Mouse (Mus musculus) liver, embryonic 11.5 days (tissue): Measurements from ENCODE around the gene Cep95. TPM values are rescaled to one million over a fixed set of nuclear protein-coding genes. Genes with fewer than 3 reads are reported as not detected.

Source experiments
- ATAC-seq: fragments of 200-750 bp; cut with Nextera tagmentation; replicated peaks from 2 replicates; pipeline ENCODE4 v1.8.0; 2017; ENCODE audit warnings: moderate number of reproducible peaks, mild to moderate bottlenecking, moderate TSS enrichment, moderate library complexity; ENCODE audit not compliant: low FRiP score
- DNase-seq: peaks from one replicate; pipeline ENCODE4 v3.0.0-alpha.2; 2017; ENCODE audit warnings: low spot score
- H3K27ac ChIP-seq: fragments of 300-500 bp; sonication (generic); 2 replicates; pipeline ENCODE4 v1.5.1; 2014; ENCODE audit warnings: mild to moderate bottlenecking, low read depth, low read length, control low read depth
- H3K27me3 ChIP-seq: fragments of 300-500 bp; sonication (generic); replicated peaks from 2 replicates; pipeline ENCODE4 v1.6.1; 2014; ENCODE audit warnings: low read length, mixed read lengths; ENCODE audit not compliant: control insufficient read depth, insufficient read depth
- H3K36me3 ChIP-seq: fragments of 300-500 bp; sonication (generic); 2 replicates; pipeline ENCODE4 v1.6.1; 2014; ENCODE audit warnings: mild to moderate bottlenecking, low read length, moderate library complexity, mixed read lengths; ENCODE audit not compliant: control insufficient read depth, insufficient read depth
- H3K4me1 ChIP-seq: fragments of 300-500 bp; sonication (generic); replicated peaks from 2 replicates; pipeline ENCODE4 v1.6.1; 2014; ENCODE audit warnings: low read length, mixed read lengths; ENCODE audit not compliant: control insufficient read depth, insufficient read depth
- H3K4me2 ChIP-seq: fragments of 300-500 bp; sonication (generic); 2 replicates; pipeline ENCODE4 v1.6.1; 2014; ENCODE audit warnings: mild to moderate bottlenecking, control low read depth, moderate library complexity
- H3K4me3 ChIP-seq: fragments of 300-500 bp; sonication (generic); 2 replicates; pipeline ENCODE4 v1.5.1; 2014; ENCODE audit warnings: low read depth, low read length, control low read depth
- H3K9ac ChIP-seq: fragments of 300-500 bp; sonication (generic); 2 replicates; pipeline ENCODE4 v1.6.1; 2014; ENCODE audit warnings: low read depth, low read length, control low read depth
- H3K9me3 ChIP-seq: fragments of 300-500 bp; sonication (generic); 2 replicates; pipeline ENCODE4 v1.6.1; 2016; ENCODE audit warnings: low read length, inconsistent platforms, mixed read lengths; ENCODE audit not compliant: control insufficient read depth
- WGBS: fragments of 180-500 bp; shearing (Covaris S2); extraction: QIAGEN DNeasy Blood & Tissue Kit; methylation state at CpG from one replicate; pipeline ENCODE4 v1.1.7; 2014; 5-methylcytosine and 5-hydroxymethylcytosine counted together
- polyA plus RNA-seq: library from polyadenylated mRNA; unstranded; fragments of >200 nt; fragmentation: Nextera tagmentation; extraction: Ambion mirVana; gene quantifications from 2 replicates; pipeline ENCODE4 v1.2.1, GENCODE M21; 2014

Cep95 gene
- polyA plus RNA-seq, 1 experiment from 2014 or later, result 18.6 TPM

DNA sequence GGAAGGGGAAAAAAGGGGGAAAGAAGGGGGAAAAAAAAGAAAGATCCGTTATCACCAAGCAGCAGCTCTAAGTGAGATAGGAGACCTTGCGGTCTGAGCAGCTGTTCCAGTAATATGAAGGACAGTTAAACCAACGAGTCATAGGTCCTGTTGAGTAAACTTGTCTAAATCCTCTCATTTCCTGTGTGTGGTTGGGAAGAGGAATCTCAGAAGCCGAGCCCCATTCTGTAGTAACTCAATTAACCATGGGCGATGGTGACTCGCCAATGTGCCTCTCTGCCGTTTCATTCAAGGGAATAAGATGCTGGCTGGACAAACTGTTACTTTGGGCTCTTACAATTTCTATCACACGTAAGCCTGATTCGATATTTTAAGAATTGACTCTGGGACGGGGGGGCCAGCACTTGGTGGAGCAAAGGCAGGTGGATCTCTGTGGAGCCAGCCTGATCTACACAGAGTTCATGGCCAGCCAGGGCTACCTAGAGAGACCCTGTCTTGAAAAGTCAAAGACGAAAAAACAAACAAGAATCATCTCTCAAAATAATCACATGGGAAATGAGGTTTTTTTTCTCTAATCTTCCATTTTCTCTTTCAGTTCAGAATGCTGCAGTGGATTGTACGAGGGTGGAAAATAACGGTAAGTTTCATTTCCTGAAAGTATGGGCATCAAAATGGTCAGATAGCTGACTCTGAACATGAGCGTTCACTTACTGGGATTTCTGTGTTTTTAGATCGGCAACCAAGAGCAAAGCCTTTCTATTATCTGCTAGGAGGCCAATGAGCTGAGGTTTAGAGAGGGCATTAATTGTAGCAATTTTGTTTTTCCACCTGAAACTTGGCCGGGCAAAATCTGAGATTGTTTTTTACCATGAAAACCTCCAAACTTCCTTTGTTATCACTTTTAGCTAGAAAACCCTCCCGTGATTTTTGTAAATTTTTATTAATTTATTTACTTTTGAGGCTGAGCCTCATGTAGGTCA lies 37.7 kb upstream of the Cep95 start, which contains the start of gene Milr1:
Gene Milr1 (plus strand): TSS at position 188 of the 980 bp plus-strand sequence.
- DNase-seq (no peak), ATAC-seq (no peak)
- Histone ChIP-seq H3K27ac (no peak within 1 kb of the TSS; the same call in 1 of the 2 replicates), H3K9me3 (peaks cover 2% of the 10 kb centered on the region; the same call in 1 of the 2 replicates), H3K36me3 (no peaks in the 10 kb centered on the region), H3K27me3 (no peaks in the 10 kb centered on the region), H3K4me3 (no peak within 1 kb of the TSS), H3K9ac (no peak within 1 kb of the TSS), H3K4me1 (peaks cover 10% of the 10 kb centered on the region; the same call in 1 of the 2 replicates), H3K4me2 (peak within 1 kb of the TSS; percentile 27)
- 52% methylated on average over 17 of the region's 17 CpGs for WGBS

DNA sequence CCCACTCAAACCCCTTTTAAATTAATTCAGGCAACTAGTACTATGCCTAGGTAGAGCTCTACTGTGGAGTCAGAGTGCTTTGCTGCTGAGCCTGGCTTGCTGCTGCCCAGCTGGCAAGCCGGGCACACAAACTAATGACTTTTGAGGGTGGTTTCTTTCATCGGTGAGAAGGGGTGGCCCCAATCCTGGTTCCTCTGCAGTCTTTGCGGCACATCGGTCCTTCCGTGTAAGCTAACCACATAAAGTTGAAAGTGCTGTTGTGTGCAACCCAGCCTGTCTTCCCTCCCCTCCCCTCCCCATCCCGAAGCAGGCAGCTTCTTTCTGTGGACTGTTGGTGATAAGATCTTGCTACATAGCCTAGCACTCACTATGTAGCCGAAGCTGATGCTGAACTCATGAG lies 36.9 kb upstream of the Cep95 start:
- 44% methylated on average over 7 of the region's 7 CpGs for WGBS
- Histone ChIP-seq H3K9me3 (peaks cover 2% of the 10 kb centered on the region; the same call in 1 of the 2 replicates), H3K9ac (no peak overlapping the region), H3K27ac (no peak overlapping the region), H3K27me3 (no peaks in the 10 kb centered on the region), H3K4me3 (no peak overlapping the region), H3K36me3 (no peaks in the 10 kb centered on the region), H3K4me1 (peaks cover 10% of the 10 kb centered on the region; the same call in 1 of the 2 replicates), H3K4me2 (no peak overlapping the region; the same call in 1 of the 2 replicates)
- ATAC-seq (no peak), DNase-seq (no peak)

DNA sequence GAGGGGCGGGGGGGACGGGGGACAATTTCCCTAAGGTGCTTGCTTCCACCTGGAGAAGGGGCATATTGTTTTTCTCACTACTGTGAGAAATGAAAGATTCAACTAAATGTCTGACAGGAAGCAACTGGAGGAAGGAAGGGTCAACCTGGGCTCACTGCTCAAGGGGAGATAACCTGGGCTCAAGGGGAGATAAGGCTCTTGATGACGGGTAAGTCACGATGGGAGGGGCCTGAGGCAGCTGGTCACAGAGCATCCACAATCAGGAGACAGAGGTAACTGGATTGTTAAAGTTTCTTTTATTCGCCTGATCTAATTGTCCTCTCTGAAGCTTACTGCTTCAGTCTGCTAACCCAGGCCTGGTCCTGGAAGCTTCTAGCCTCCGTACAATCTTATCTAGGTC lies 35.7 kb upstream of the Cep95 start:
- ATAC-seq (no peak), DNase-seq (no peak)
- Histone ChIP-seq H3K36me3 (no peaks in the 10 kb centered on the region), H3K4me2 (no peak overlapping the region), H3K27ac (no peak overlapping the region), H3K9me3 (no peaks in the 10 kb centered on the region), H3K4me1 (peaks cover 10% of the 10 kb centered on the region; the same call in 1 of the 2 replicates), H3K27me3 (no peaks in the 10 kb centered on the region), H3K4me3 (no peak overlapping the region), H3K9ac (no peak overlapping the region)
- WGBS, result 66% methylated on average over 6 of the region's 6 CpGs

DNA sequence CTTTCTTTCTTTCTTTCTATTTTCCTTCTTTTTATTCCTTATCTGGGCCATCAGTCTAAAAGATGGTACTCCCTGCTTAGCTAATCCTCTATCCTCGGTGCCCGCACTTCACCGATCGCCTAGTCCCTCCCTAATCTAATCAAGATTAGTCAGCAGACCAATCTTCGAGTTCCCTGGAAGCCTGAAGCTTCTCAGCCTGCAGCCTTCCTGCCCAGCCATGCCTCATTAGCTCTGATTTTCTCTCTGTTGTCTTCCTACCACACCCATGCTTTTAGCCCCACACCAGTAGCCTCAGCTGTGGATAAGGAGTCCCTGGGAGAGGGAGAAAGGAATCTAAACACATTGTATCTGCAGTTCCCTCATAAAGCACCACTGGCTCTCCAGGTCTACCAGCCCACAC lies 33.5 kb upstream of the Cep95 start:
- Histone ChIP-seq H3K9me3 (no peaks in the 10 kb centered on the region), H3K9ac (no peak overlapping the region), H3K4me1 (peaks cover 10% of the 10 kb centered on the region; the same call in 1 of the 2 replicates), H3K27ac (no peak overlapping the region), H3K36me3 (no peaks in the 10 kb centered on the region), H3K27me3 (no peaks in the 10 kb centered on the region), H3K4me2 (no peak overlapping the region), H3K4me3 (no peak overlapping the region)
- DNase-seq, result no peak
- ATAC-seq, result no peak
- 49% methylated on average over 5 of the region's 5 CpGs for WGBS

DNA sequence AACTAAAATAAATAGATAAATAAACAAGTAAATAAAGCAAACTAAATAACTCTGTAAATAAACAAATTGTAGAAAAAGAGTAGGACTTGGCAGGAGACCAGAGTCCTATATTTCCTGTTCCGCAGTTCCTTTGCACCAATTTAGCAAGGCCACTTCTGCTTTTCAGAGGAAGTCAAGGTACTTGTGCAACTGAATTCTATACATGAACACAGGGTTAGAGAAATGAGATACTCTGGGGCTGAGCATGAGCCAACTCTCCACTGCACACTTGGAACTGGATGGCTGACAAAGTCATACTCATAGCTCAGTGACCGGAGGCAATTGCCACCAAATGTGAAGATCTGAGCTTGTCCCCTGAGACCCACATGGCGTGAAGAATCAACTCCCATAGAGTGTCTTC lies 30.0 kb upstream of the Cep95 start:
- H3K4me2 ChIP-seq, result no peak overlapping the region
- no peak for ATAC-seq
- H3K27ac ChIP-seq, result no peak overlapping the region
- no peak overlapping the region for H3K4me3 ChIP-seq
- H3K9me3 ChIP-seq, result no peaks in the 10 kb centered on the region
- H3K27me3 ChIP-seq, result no peaks in the 10 kb centered on the region
- 78% methylated on average over 3 of the region's 3 CpGs for WGBS
- H3K4me1 ChIP-seq, result peaks cover 17% of the 10 kb centered on the region
- no peaks in the 10 kb centered on the region for H3K36me3 ChIP-seq
- H3K9ac ChIP-seq, result no peak overlapping the region
- no peak for DNase-seq

DNA sequence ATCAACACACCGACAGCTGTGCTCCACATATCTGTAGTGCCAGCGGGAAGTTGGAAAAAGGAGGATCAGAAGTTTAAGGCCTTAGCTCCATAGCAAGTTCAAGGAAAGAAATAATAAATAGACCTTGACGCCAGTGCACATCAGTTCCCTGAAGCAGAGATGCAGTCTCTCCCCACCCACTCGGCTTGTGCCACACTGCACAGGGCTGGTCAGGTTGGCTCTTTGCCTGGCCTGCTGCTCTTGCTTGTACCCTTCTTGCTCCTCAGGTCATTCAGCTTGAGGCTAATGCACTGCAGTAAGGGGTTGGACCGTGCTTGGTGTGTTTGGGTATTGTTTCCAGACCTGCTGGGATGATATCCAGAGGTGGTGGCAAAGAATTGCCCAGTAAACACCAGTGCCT lies 28.5 kb upstream of the Cep95 start:
- H3K9me3 ChIP-seq, result no peaks in the 10 kb centered on the region
- ATAC-seq, result no peak
- no peak overlapping the region for H3K27ac ChIP-seq
- 90% methylated on average over 5 of the region's 5 CpGs for WGBS
- no peak for DNase-seq
- no peak overlapping the region for H3K9ac ChIP-seq
- H3K36me3 ChIP-seq, result no peaks in the 10 kb centered on the region
- H3K4me3 ChIP-seq, result no peak overlapping the region
- no peak overlapping the region for H3K4me2 ChIP-seq
- H3K27me3 ChIP-seq, result no peaks in the 10 kb centered on the region
- peaks cover 17% of the 10 kb centered on the region for H3K4me1 ChIP-seq

DNA sequence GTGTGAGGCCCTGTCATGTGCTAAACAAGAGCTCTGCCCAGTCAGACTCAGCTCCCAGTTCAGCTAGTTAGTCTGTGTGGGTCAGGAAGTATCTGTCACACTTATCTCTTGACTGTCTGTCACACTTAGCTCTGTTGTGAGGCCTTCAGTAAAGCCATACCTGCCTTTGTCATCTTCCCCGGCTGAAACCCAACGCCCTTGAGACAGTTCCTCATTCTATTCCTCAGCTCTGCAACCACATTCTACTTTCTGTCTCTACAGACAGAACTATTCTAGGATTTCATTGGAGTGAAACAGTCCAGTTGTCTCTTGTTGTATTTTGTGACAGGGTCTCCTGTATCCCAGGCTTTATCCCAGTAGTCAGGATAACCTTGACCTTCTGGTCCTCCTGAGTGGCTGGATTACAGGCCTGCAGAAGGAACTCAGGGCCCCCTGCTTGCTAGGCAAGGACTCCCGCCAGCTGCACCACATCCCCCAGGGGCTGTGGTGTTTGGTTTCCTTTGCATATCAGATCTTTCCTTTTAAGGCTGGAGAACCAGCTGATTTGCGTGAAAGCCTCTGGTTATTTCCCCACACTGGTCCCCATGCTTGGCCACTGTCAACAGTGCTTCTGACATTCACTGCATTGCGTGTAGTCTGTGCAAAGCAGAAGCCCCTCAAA lies 26.8 kb upstream of the Cep95 start:
- H3K4me2 ChIP-seq, result peak overlapping the region; percentile 38; the same call in 1 of the 2 replicates

DNA sequence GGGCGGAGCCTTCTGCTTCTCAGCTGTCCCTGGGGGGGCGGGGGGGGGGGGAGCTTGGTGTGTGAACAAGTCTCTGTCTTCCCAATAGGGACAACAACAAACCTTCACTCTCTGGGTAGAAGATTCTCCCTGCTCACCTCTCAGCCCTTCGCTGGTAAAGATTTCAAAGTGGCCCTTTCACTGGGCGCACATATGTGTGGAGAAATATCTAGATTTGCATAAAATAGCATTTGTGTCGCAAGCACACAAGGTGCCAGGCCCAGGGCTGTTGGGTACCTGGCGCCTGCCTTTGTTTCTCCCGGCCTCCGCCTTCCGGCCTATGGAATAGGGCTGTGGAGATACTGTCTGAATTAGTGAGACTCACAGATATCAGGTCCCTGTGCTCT lies 26.3 kb upstream of the Cep95 start:
- ATAC-seq (no peak), DNase-seq (no peak)
- peaks cover 4% of the 10 kb centered on the region for H3K36me3 ChIP-seq
- peak overlapping the region; percentile 35 for H3K27ac ChIP-seq
- peak overlapping the region; percentile 12; the same call in 1 of the 2 replicates for H3K4me2 ChIP-seq
- no peak overlapping the region for H3K9ac ChIP-seq
- H3K9me3 ChIP-seq, result no peaks in the 10 kb centered on the region
- WGBS, result 53% methylated on average over 9 of the region's 9 CpGs
- no peak overlapping the region for H3K4me3 ChIP-seq
- H3K27me3 ChIP-seq, result no peaks in the 10 kb centered on the region
- H3K4me1 ChIP-seq, result peaks cover 17% of the 10 kb centered on the region

More for the DNA sequence above, 26.8 kb upstream of the Cep95 start:
- DNase-seq (no peak), ATAC-seq (peak; percentile 50)
- H3K9me3 ChIP-seq, result no peaks in the 10 kb centered on the region
- H3K27me3 ChIP-seq, result no peaks in the 10 kb centered on the region
- H3K4me3 ChIP-seq, result no peak overlapping the region
- no peak overlapping the region for H3K9ac ChIP-seq
- peak overlapping the region; percentile 35 for H3K27ac ChIP-seq
- peaks cover 17% of the 10 kb centered on the region for H3K4me1 ChIP-seq
- H3K36me3 ChIP-seq, result no peaks in the 10 kb centered on the region; the same call in none of the 2 replicates
- 15% methylated on average over 5 of the region's 5 CpGs for WGBS
